Mouse (Mus musculus) midbrain, embryonic 11.5 days (tissue): ENCODE results near the gene Tmem161a. TPM values are rescaled to one million over a fixed set of nuclear protein-coding genes. Genes with fewer than 3 reads are reported as not detected.

Experiments
- ATAC-seq: fragments of 200-750 bp; cut with Nextera tagmentation; 2 replicates; pipeline ENCODE4 v1.8.0; 2017; ENCODE audit warnings: moderate TSS enrichment, moderate library complexity; ENCODE audit not compliant: low FRiP score
- DNase-seq: peaks from one replicate; pipeline ENCODE4 v3.0.0; 2015; ENCODE audit warnings: low spot score; ENCODE audit errors: missing footprints
- H3K27ac ChIP-seq: fragments of 300-500 bp; sonication (generic); 2 replicates; pipeline ENCODE4 v1.5.1; 2014; ENCODE audit warnings: low read depth, low read length
- H3K27me3 ChIP-seq: fragments of 300-500 bp; sonication (generic); 2 replicates; pipeline ENCODE4 v1.6.1; 2014; ENCODE audit warnings: mild to moderate bottlenecking, low read length, moderate library complexity, mixed read lengths; ENCODE audit not compliant: control insufficient read depth, insufficient read depth
- H3K36me3 ChIP-seq: fragments of 300-500 bp; sonication (generic); 2 replicates; pipeline ENCODE4 v1.6.1; 2014; ENCODE audit warnings: mild to moderate bottlenecking, low read length, moderate library complexity, mixed read lengths; ENCODE audit not compliant: control insufficient read depth, insufficient read depth
- H3K4me1 ChIP-seq: fragments of 300-500 bp; sonication (generic); 2 replicates; pipeline ENCODE4 v1.6.1; 2014; ENCODE audit warnings: low read length; ENCODE audit not compliant: control insufficient read depth, insufficient read depth
- H3K4me2 ChIP-seq: fragments of 300-500 bp; sonication (generic); 2 replicates; pipeline ENCODE4 v1.6.1; 2014; ENCODE audit warnings: mild to moderate bottlenecking, moderate library complexity
- H3K4me3 ChIP-seq: fragments of 300-500 bp; sonication (generic); 2 replicates; pipeline ENCODE4 v1.5.1; 2014; ENCODE audit warnings: low read depth, low read length
- H3K9ac ChIP-seq: fragments of 300-500 bp; sonication (generic); 2 replicates; pipeline ENCODE4 v1.6.1; 2014; ENCODE audit warnings: low read length
- H3K9me3 ChIP-seq: fragments of 300-500 bp; sonication (generic); 2 replicates; pipeline ENCODE4 v1.6.1; 2016; ENCODE audit warnings: low read length; ENCODE audit not compliant: control insufficient read depth
- WGBS: fragments of 180-500 bp; shearing (Covaris S2); extraction: QIAGEN DNeasy Blood & Tissue Kit; methylation state at CpG from one replicate; pipeline ENCODE4 v1.1.7; 2014; 5-methylcytosine and 5-hydroxymethylcytosine counted together
- polyA plus RNA-seq: library from polyadenylated mRNA; unstranded; fragments of >200 nt; fragmentation: Nextera tagmentation; extraction: Ambion mirVana; gene quantifications from 2 replicates; pipeline ENCODE4 v1.2.1, GENCODE M21; 2014

Gene Tmem161a
- polyA plus RNA-seq, 1 experiment from 2014 or later = 33.3 TPM

DNA sequence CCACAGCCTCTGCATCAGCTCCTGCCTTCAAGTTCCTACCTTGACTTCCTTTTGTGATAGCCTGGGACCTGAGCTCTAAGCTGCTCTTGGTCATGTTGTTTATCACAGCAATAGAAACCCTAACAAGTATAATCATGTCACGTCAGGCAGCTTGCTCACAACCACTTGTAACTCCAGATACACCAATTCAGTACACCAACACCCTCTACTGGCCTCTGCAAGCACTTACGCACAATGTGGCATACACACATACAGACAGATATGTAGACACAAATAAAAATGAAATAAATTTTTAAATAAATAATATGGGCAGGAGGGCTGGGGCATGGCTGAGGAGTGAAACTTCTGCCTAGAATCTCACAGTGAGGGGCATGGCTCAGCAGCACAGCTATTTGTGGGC is 23.6 kb downstream of the Tmem161a start:
- no peaks in the 10 kb centered on the region for H3K9me3 ChIP-seq
- DNase-seq = no peak
- no peak overlapping the region for H3K4me3 ChIP-seq
- H3K36me3 ChIP-seq = no peaks in the 10 kb centered on the region
- H3K27me3 ChIP-seq = no peaks in the 10 kb centered on the region
- H3K27ac ChIP-seq = no peak overlapping the region
- H3K9ac ChIP-seq = no peak overlapping the region
- 85% methylated on average over 2 of the region's 2 CpGs for WGBS
- H3K4me2 ChIP-seq = no peak overlapping the region
- no peaks in the 10 kb centered on the region for H3K4me1 ChIP-seq
- ATAC-seq = no peak

DNA sequence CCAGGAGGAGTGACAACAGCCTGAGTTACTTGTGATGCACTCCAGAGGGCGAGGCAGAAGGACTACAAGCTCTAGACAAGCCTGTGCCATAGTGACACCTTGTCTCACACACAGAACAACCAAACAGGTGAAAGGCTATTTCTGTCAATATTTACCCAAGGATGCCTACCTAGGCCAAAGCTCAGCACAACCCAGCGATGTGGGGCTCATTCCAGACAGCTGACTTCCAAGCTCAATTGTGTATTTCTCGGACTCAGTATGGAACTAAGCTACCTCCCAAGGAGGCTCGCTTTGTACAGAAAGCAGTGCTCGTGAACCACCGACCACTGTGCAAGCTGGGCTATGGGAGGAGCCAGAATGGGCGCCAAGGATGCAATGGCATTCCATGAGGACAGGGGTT is 25.4 kb downstream of the Tmem161a start:
- ATAC-seq (no peak), DNase-seq (no peak)
- H3K4me2 ChIP-seq = no peak overlapping the region
- WGBS = 51% methylated on average over 7 of the region's 7 CpGs
- H3K4me3 ChIP-seq = no peak overlapping the region
- H3K27me3 ChIP-seq = no peaks in the 10 kb centered on the region
- H3K4me1 ChIP-seq = no peaks in the 10 kb centered on the region
- no peaks in the 10 kb centered on the region for H3K9me3 ChIP-seq
- H3K27ac ChIP-seq = no peak overlapping the region
- H3K36me3 ChIP-seq = no peaks in the 10 kb centered on the region
- 0 out of 2 replicates have a peak overlapping the region, but pooled peaks have one; percentile 13 for H3K9ac ChIP-seq

GRCm38 (mm10) chr8:70200098-70200681 is 28.0 kb downstream of the Tmem161a start:
- Histone ChIP-seq H3K4me2 (no peak overlapping the region), H3K27ac (no peak overlapping the region), H3K9ac (no peak overlapping the region), H3K4me3 (no peak overlapping the region), H3K27me3 (no peaks in the 10 kb centered on the region), H3K4me1 (no peaks in the 10 kb centered on the region), H3K36me3 (no peaks in the 10 kb centered on the region), H3K9me3 (no peaks in the 10 kb centered on the region)
- WGBS = 84% methylated on average over 5 of the region's 5 CpGs
- DNase-seq (no peak), ATAC-seq (no peak)

GRCm38 (mm10) chr8:70201417-70201816 is 29.3 kb downstream of the Tmem161a start:
- no peaks in the 10 kb centered on the region for H3K36me3 ChIP-seq
- H3K27ac ChIP-seq = no peak overlapping the region
- 86% methylated on average over 3 of the region's 3 CpGs for WGBS
- no peaks in the 10 kb centered on the region for H3K4me1 ChIP-seq
- ATAC-seq (no peak), DNase-seq (no peak)
- no peak overlapping the region for H3K4me2 ChIP-seq
- no peaks in the 10 kb centered on the region for H3K27me3 ChIP-seq
- H3K9ac ChIP-seq = no peak overlapping the region
- H3K4me3 ChIP-seq = no peak overlapping the region
- no peaks in the 10 kb centered on the region for H3K9me3 ChIP-seq

GRCm38 (mm10) chr8:70203072-70203471 is 30.9 kb downstream of the Tmem161a start:
- Histone ChIP-seq H3K9me3 (no peaks in the 10 kb centered on the region), H3K4me3 (no peak overlapping the region), H3K4me2 (no peak overlapping the region), H3K27me3 (no peaks in the 10 kb centered on the region), H3K36me3 (no peaks in the 10 kb centered on the region), H3K4me1 (no peaks in the 10 kb centered on the region), H3K9ac (no peak overlapping the region; the same call in 1 of the 2 replicates), H3K27ac (no peak overlapping the region)
- ATAC-seq = no peak
- no peak for DNase-seq
- WGBS = 69% methylated on average over 4 of the region's 4 CpGs

GRCm38 (mm10) chr8:70204757-70205156 is 32.6 kb downstream of the Tmem161a start:
- ATAC-seq = no peak
- no peaks in the 10 kb centered on the region for H3K9me3 ChIP-seq
- no peak overlapping the region for H3K9ac ChIP-seq

DNA sequence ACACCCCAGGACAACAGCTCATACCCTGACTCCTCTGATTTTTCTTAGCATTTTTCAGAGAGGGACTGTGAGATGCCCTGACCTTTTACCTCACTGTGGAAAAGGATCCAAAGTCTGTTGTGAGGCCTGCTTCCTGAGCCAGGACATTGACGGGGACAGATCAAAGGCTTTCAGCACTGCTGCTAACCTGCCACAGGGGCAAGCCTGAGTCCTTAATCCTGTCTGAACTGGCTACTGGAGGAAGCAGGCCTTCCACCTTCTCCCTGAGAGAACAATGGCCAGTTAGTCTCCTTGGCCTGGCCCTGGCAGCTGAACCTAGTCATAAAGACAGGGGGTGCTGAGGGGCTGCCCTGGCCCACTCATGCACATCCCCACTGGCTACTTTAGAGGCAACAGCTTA is 36.0 kb downstream of the Tmem161a start:
- Histone ChIP-seq H3K4me3 (no peak overlapping the region), H3K36me3 (no peaks in the 10 kb centered on the region), H3K9ac (no peak overlapping the region), H3K27ac (no peak overlapping the region), H3K4me1 (no peaks in the 10 kb centered on the region; the same call in 1 of the 2 replicates), H3K4me2 (no peak overlapping the region), H3K9me3 (no peaks in the 10 kb centered on the region), H3K27me3 (peaks cover 8% of the 10 kb centered on the region)
- 32% methylated on average over 1 of the region's 1 CpGs for WGBS
- DNase-seq (no peak), ATAC-seq (no peak)

More at GRCm38 (mm10) chr8:70204757-70205156, 32.6 kb downstream of the Tmem161a start:
- no peak overlapping the region for H3K4me2 ChIP-seq
- no peak overlapping the region for H3K4me3 ChIP-seq
- no peaks in the 10 kb centered on the region for H3K27me3 ChIP-seq
- no peak overlapping the region for H3K27ac ChIP-seq
- no peak for DNase-seq
- no peaks in the 10 kb centered on the region for H3K4me1 ChIP-seq
- H3K36me3 ChIP-seq = no peaks in the 10 kb centered on the region
- 70% methylated on average over 1 of the region's 1 CpGs for WGBS

DNA sequence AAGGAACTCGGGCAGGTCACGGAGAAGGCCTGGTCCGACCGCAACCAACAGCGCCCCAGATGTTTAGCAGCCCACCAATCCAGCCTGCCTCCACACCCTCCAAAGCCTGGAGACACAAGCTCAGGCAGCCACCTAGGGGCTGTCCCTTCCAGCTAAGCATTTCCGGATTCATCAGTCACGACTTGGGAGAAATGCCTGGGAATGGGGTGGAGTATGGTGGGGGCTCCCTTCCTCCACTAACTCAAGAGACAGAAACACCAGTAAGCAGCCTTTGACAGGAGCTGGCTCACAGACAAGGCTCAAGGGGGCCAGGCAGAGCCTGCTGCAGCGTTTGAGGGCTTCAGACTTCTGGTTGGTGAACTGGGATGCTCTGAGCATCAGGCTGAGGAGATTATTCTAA is 38.4 kb downstream of the Tmem161a start:
- 29% methylated on average over 8 of the region's 8 CpGs for WGBS
- Histone ChIP-seq H3K9ac (no peak overlapping the region), H3K36me3 (no peaks in the 10 kb centered on the region)

GRCm38 (mm10) chr8:70211275-70211674 is 39.1 kb downstream of the Tmem161a start:
- H3K9ac ChIP-seq = no peak overlapping the region; the same call in 1 of the 2 replicates
- 81% methylated on average over 1 of the region's 1 CpGs for WGBS

More for the DNA sequence above, 38.4 kb downstream of the Tmem161a start:
- H3K27ac ChIP-seq = no peak overlapping the region
- no peaks in the 10 kb centered on the region for H3K9me3 ChIP-seq
- ATAC-seq = no peak
- no peak overlapping the region for H3K4me3 ChIP-seq
- H3K27me3 ChIP-seq = peaks cover 8% of the 10 kb centered on the region
- no peak overlapping the region for H3K4me2 ChIP-seq
- DNase-seq = no peak
- no peaks in the 10 kb centered on the region; the same call in 1 of the 2 replicates for H3K4me1 ChIP-seq

More at GRCm38 (mm10) chr8:70211275-70211674, 39.1 kb downstream of the Tmem161a start:
- ATAC-seq (no peak), DNase-seq (no peak)
- peaks cover 8% of the 10 kb centered on the region for H3K27me3 ChIP-seq
- no peak overlapping the region for H3K27ac ChIP-seq
- H3K4me3 ChIP-seq = peak overlapping the region; percentile 55
- H3K4me2 ChIP-seq = peak overlapping the region; percentile 97
- H3K4me1 ChIP-seq = no peaks in the 10 kb centered on the region; the same call in 1 of the 2 replicates
- no peaks in the 10 kb centered on the region for H3K9me3 ChIP-seq
- H3K36me3 ChIP-seq = no peaks in the 10 kb centered on the region
